Mouse (Mus musculus): ENCODE results near the gene Ctla4.
A peak's percentile ranks its signal among the peaks of the same experiment; 100 is the strongest.

Gene Ctla4

GRCm38 (mm10) chr1:60961080-60961479, 74.3 kb downstream of the Ctla4 start:
- peak in 1 of 2 experiments; percentile 67 for DNase-seq (ENCODE audit: low spot score in 2 of 2)

- no peak for DNase-seq (ENCODE audit: low spot score in 2 of 2)
Observed at GRCm38 (mm10) chr1:60962095-60962494, 75.3 kb downstream of the Ctla4 start.

Data from urinary bladder, postnatal 4 days (tissue).